Mouse (Mus musculus) gonadal fat pad, adult 2 months (tissue): ENCODE measurements around the gene Mettl21c. TPM values are rescaled to one million over a fixed set of nuclear protein-coding genes. Genes with fewer than 3 reads are reported as not detected.
"Not testable (repeated sequence)": the region's sequence is repeated elsewhere in the genome, so short reads cannot be mapped to it uniquely, and the experiment has no call there.

Source experiments
- DNase-seq: peaks from one replicate; pipeline ENCODE4 v3.0.0-alpha.2; 2012; ENCODE audit warnings: low read depth
- polyA plus RNA-seq: library from polyadenylated mRNA; depleted of rRNA; stranded (reverse); fragments of >200 nt; gene quantifications from 2 replicates; pipeline ENCODE4 v1.2.3, GENCODE M21; 2012; rRNA removed

Mettl21c gene
- 0.03 and 0.24 TPM in 2 replicates for polyA plus RNA-seq

DNA sequence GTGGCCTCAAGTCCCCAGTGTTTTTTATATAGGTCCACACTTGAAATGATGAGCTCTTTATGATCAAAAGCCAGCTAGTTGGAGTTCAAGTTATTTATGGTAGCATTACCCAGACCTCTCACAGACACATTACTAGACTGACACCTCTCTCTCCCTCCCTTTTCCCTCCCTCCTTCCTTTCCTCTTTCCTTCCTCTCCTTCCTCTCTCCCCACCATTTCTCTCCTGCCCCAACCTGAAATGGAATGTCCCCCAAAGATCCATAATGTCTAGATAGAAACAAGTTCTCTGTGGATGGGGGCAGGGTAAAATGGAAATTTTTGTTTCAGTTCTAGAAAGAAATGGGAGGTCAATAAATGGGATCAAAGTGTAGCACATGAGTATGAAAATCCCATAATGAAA, at the start of gene Mettl21c:
Mettl21c (minus strand) TSS at position 101 of the 400 bp plus-strand sequence.
- no peak for DNase-seq

DNA sequence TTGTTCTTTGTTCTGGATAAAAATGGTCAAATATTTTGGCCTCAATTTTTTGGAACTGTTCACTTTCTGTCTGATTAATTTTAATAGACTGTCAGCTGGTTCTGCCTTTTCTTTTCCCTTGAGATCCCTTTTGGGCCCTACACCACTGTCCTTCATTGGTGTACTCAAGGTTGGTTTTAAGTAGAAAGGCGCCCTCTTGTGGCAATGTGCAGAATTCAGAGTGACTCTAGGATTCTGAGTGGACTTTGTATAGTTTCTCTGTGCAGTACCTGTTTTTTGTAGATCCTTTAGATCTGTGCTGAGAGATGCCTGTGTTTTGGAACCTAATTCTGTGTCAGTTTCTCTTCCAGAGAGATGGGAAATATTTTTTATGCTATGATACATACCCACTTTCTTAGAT, 44.8 kb upstream of the Mettl21c start:
- DNase-seq = peak; percentile 12

DNA sequence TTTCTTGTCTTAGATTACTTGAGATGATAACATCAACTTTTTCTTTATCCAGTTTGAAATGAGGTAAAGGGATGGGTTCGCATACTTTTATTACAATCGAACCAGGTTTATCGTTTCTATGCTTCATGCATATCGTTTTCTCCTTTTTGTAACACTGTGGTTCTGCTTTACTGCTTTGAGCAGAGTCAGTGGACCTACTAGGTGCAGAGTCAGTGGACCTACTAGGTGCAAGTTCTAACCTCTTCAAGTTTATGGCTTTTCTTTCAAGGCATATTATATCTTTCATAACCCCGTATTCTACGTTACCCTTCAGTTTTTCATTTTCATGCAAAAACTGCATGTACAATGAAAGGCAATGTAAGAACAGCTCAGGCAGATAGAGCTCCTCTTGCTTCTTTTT, 43.6 kb upstream of the Mettl21c start:
- DNase-seq = no peak

DNA sequence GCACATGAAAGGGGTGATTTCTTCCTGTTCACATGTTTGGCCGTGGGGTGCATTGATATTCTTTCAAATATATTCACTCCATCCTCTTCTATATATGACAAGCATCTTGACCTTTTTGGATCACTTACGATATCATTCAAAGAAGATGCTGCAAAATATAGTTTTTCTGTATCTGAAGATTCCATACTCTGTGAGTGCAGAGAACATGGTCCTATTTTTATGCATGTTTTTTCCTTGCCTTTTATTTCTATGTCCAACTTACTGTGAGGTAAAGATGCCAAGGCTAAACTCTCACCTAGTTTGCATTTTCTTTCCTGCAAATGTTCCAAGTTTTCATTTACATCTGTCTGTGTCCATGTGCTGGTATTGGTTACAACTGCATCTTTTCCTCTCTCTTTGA, 42.0 kb upstream of the Mettl21c start, which contains the start of gene Gm8251:
Gm8251 (minus strand) TSS at position 101 of the 400 bp plus-strand sequence.
- DNase-seq = no peak

DNA sequence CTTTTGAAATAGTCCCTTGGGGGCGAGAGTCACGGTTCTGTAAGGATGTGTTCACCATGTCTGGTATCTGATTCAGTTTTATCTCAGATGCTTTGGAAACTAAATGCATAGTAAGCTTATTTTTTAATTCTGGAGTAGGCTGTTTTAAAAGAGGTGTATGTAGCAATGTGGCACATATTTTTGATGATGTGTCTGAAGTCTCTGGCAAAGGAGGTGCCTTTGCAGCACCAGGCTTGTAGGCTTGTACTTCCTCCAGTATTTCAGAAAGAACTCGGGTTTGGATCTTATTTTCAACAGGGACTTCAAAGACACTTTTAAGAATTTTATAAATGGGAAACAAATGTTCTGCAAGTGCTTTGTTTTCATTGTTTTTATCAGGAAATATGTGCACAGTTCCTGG, 38.0 kb upstream of the Mettl21c start:
- DNase-seq = no peak

DNA sequence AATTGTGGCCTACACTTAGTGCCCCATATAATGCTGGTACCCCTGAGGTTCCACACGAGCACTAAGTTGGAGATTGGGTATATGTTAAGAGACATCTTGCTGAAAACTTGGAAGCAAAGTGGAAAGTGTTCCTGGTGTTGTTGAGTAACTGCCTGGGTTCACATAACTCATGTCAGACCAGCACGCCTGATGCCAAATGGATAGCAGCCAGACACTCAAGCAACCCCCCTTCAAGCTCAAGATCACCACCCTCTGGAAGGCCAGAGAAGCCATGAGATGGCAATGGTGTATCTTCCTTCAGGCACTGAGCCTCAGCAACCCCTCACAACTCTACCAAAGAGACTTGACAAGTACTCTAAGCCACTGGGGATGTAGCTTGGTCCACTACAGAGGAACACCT, 26.7 kb upstream of the Mettl21c start:
- no peak for DNase-seq

DNA sequence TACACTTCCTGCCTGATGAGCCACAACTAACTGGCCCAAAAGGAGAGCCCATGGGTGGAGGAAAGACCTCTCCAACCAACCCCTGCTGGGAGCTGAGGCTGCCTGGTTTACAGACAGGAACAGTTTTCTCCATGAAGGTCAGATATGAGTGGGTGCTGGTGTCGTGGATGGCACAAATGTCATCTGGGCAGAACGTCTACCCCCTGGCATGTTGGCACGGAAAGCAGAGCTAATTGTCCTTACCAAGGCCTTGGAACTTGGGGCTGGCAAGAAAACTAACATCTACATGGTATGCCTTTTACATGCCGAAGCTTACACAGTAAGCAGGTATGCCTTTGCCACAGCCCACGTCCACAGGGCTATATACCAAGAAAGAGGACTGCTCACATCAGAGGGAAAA, 25.9 kb upstream of the Mettl21c start:
- DNase-seq = not testable (repeated sequence)

DNA sequence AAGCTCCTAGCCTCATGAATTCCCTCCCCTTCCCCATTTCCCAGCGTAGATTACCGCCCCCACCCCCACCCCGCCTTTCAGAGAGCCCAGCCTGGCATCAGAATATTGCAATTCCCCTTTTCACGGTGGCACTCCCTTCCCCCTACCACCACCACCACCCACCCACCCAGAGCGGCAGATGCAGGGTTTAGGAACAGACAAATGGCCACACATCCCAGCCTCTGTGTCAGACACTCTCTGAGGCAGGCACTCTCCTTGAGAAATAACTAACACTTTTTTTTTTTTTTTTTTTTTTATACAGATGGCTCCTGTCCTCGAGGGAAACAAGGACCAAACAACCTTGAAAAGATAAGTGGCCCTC, 22.7 kb upstream of the Mettl21c start:
- DNase-seq = no peak

DNA sequence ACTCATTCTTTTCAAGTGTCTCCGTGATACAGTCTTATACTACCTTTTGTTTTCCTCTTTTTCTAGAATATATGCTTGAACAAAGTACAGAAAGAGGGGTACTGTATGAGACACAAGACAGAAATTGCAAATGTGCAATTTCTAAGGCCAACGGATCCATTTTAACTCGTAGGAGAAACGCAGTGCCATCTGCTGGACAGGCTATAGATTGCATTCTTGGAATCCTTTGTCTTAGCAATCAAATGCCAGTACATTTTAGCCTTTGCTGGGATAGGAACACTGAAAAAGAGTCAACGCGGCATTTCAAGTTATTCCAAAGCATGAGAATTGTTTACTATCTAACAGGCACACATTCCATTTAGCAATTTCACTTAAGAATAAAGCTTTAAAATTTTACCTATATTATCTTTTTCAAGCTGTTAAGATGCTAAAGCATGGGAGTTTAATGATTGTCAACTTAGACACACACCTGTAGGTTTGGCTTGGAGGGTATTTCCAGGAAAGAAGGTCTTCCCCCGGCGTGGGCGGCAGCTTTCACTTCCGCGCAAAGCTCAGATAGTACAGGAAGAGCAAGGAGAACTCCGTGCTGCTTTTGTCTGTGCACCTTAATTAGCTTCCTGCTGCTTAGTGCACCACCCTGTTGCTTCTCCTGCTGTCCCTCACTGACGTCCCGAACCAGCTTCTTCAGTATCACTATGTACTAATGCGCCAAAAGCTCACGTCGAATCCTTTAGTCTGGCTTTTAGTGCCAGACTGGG, 22.1 kb upstream of the Mettl21c start:
- DNase-seq = no peak

DNA sequence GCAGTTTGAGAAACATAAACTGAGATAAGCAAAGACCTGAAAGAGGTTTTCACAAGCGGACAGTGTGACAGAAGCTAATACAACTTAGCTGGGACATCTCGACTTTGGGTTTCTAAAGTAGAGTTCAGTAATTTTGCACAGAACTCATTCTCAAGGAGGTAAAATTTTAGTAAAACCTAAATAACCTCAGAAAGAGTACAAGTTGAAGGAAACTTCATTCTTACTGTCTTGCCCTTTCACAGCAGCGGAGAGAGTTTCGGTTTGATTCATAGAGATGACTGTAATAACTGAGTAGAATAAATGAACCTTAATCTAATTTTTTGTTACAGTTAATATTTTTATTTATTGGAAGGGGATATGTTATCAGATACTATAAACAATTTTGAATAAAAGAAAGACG, 13.1 kb upstream of the Mettl21c start:
- DNase-seq = no peak

DNA sequence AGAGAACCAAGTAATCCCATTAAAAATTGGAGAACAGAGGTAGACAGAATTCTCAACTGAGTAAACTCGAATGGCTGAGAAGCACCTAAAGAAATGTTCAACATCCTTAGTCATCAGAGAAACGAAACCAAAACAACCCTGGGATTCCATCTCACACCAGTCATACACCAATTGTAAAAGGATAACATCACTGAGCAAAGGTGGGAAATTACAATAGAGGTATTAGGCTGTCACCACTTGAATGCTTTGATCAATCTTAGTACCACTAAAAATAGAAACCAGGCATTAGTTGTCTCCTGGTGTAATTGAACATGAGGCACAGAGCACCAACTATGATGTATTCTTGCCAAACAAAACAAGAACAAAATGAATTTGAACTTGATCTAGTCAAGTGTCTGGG, 12.4 kb upstream of the Mettl21c start:
- DNase-seq = no peak

DNA sequence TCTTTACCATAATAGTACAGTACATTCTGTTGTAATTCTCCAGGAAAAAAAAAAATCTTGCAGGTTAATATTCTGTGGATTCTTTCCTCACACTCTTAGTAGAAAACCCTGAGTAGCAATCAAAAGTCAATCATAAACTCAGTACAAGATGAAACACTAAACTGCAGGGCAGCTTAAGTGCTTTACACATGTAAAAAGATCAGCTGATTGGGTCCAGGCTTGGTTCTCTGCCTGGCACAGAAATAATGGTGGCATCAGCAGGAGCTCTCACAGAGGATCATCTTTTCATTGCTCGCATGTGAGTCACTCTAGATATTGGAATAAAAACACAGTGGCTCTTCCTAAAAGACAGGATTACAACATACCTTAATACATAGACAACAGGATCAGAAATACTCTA, 7.8 kb upstream of the Mettl21c start:
- DNase-seq = no peak

DNA sequence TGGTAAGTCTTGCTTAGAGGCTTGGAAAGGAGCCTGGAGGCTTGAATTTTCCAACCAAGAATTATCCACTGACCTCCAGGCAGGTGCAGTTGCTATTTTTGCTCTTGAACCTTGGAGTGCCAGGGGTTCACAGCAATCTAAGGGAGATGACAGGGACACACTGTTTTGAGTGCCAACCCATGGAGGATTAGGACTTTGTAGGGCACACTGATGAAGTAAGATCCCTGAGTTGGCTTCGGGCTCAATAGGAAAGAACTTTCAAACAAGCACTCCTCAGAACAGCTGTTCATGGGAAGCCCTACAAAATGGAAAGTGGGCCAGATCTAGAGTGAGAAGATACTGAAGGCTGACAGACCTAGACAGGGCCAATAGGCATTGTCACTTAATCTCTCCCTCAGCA, 2.8 kb upstream of the Mettl21c start:
- no peak for DNase-seq

DNA sequence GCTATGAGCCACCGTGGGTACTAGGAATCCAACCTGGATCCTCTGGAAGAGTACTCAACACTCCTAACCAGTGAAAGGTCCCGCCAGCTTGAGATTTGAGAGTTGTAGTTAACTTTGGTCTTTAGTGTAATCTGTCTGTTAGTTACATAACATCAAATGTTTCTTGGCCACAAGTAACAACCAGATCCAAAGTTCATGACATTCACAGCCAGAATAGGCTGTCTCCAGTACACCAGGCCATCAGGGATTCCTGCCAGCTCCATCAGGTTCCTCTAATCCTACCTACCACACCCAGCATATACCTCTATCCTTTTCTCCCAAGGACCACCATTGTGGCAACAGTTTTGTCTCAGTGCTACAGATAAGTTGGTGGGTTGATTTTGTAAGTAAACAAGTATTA, 4.3 kb downstream of the Mettl21c start:
- DNase-seq = no peak

DNA sequence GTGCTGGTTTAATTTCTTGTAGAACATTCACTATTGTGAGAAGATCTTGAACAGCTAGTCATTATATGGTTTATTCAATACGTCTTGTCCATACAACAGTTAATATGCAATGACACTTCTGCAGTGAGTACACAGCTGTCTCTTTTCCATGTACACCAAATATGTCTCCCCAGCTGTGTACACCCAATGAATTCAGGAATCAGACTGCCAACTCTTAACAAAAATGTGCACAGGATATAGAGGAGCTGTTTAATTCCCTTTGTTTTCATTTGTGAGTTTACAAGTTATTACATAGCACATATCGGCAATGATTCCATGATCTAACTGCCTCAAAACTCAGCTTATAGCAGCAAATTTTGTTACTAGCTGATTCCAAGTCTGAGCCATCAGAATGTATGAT, 15.3 kb downstream of the Mettl21c start:
- no peak for DNase-seq

DNA sequence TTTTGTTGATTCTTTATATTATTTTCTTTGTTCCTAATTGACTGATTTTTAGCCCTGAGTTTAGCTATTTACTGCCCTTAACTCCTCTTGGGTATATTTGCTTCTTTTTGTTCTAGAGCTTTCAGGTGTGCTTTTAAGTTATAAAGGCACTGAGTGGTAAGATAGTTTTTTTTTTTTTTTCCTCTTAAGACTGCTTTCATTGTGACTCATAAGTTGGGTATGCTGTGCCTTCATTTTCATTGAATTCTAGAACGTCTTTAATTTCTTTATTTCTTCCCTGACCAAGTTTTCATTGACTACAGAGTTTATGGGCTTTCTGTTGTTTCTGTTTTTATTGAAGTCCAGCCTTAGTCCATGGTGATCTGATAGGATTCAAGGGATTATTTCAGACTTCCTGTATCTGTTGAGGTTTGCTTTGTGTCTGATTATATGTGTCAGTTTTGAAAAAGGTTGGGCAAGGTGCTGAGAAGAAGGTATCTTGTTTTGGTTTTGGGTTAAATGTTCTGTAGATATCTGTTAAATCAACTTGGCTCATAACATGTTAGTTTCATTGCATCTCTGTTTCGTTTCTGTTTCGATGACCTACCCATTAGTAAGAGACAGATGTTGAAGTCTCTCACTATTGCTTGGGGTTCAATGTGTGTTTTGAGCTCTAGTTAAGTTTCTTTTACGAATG, 22.8 kb downstream of the Mettl21c start:
- DNase-seq = no peak

DNA sequence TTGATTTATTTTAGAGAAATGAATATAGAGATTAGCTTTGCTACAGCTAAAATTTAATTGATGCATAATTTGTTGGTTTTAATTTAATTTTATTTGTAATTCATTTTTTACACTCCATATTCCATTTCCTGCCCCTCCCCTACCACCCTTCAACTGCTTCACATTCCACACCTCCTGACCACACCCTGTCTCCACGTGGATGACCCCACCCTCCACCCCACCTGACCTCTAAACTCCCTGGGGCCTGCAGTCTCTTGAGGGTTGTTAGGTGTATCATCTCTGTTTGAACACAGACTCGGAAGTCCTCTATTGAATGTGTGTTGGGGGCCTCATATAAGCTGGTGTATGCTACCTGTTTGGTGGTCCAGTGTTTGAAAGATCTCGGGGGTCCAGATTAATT, 48.7 kb downstream of the Mettl21c start:
- DNase-seq = no peak

DNA sequence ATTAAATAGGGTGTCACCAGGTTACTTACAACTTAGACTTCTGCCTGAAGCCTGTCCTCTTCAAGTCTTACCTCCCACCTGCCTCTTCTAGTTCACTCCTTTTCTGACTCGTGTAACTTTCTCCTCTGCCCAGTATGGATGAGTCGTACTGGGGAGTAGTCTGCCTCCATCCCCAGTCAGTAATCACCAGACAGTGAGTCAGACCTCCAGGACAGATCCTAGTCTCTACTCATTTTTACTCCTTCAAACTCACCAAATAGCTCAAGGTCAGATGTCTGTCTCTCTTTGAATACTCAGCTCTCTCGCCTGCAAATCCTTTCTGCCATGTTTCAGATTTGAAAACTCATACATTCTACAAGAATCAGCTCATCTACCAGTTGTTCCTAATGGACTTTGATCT, 50.5 kb downstream of the Mettl21c start:
- no peak for DNase-seq

DNA sequence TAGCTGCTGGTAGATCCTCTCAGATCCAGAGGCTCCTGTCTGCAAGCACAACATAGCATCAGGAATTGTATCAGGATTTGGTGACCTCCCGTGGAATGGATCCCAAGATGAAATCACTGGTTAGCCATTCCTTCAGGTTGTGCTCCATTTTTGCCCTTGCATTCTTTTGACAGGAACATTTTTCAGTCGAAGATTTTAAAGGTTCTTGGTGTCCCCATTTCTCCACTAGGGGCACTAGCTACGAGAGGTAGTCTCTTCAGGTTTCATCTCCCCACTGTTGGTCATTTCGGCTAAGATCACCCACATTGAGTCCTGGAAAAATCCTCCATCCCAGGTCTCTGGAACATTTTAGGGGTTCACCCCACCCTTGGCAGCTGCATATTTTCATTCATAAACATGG, 53.1 kb downstream of the Mettl21c start:
- no peak for DNase-seq

DNA sequence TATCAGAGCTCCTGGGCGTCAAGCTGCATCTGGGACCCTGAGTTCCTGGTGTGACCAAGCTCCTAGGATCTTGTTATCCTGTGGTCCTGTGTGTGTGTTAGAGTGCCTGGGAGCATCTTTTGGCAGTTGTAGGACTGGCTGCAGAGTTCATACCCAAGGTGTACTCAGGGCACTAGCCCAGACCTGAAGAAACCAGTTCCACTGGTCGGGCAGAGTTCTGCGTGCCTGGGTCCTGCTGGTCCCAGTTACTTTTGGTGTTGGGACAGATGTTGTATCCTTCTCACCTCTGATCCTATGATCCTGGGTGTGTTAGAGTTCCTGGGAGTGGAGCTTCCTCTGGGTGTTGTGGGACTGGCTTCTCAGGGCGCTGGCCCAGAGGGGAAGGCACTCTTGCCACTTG, 55.5 kb downstream of the Mettl21c start:
- peak; percentile 42 for DNase-seq
